Mouse (Mus musculus) hindbrain, embryonic 11.5 days (tissue): Measurements from ENCODE around the gene Ptprg. TPM values are rescaled to one million over a fixed set of nuclear protein-coding genes. Genes with fewer than 3 reads are reported as not detected.
A peak's percentile ranks its signal among the peaks of the same experiment; 100 is the strongest.

ENCODE experiments used
- ATAC-seq: fragments of 200-750 bp; cut with Nextera tagmentation; 2 replicates; pipeline ENCODE4 v1.8.0; 2017; ENCODE audit warnings: mild to moderate bottlenecking, moderate TSS enrichment, moderate library complexity; ENCODE audit not compliant: low FRiP score
- DNase-seq: peaks from one replicate; pipeline ENCODE4 v3.0.0-alpha.2; 2015; ENCODE audit warnings: low spot score
- H3K27ac ChIP-seq: fragments of 300-500 bp; sonication (generic); 2 replicates; pipeline ENCODE4 v1.5.1; 2014; ENCODE audit warnings: mild to moderate bottlenecking, low read depth, low read length
- H3K27me3 ChIP-seq: fragments of 300-500 bp; sonication (generic); 2 replicates; pipeline ENCODE4 v1.6.1; 2014; ENCODE audit warnings: mild to moderate bottlenecking, low read length, moderate library complexity, mixed read lengths; ENCODE audit not compliant: control insufficient read depth, insufficient read depth
- H3K36me3 ChIP-seq: fragments of 300-500 bp; sonication (generic); 2 replicates; pipeline ENCODE4 v1.6.1; 2014; ENCODE audit warnings: mild to moderate bottlenecking, low read length, moderate library complexity, mixed read lengths; ENCODE audit not compliant: control insufficient read depth, insufficient read depth
- H3K4me1 ChIP-seq: fragments of 300-500 bp; sonication (generic); replicated peaks from 2 replicates; pipeline ENCODE4 v1.6.1; 2014; ENCODE audit warnings: low read length, mixed read lengths; ENCODE audit not compliant: control insufficient read depth, insufficient read depth
- H3K4me2 ChIP-seq: fragments of 300-500 bp; sonication (generic); replicated peaks from 2 replicates; pipeline ENCODE4 v1.6.1; 2014; ENCODE audit warnings: mild to moderate bottlenecking, low read depth, low read length
- H3K4me3 ChIP-seq: fragments of 300-500 bp; sonication (generic); 2 replicates; pipeline ENCODE4 v1.5.1; 2014; ENCODE audit warnings: low read depth, low read length
- H3K9ac ChIP-seq: fragments of 300-500 bp; sonication (generic); 2 replicates; pipeline ENCODE4 v1.6.1; 2014; ENCODE audit warnings: low read depth, low read length
- H3K9me3 ChIP-seq: fragments of 300-500 bp; sonication (generic); 2 replicates; pipeline ENCODE4 v1.6.1; 2016; ENCODE audit warnings: low read length; ENCODE audit not compliant: control insufficient read depth
- WGBS: fragments of 180-500 bp; shearing (Covaris S2); extraction: QIAGEN DNeasy Blood & Tissue Kit; methylation state at CpG from one replicate; pipeline ENCODE4 v1.1.7; 2014; 5-methylcytosine and 5-hydroxymethylcytosine counted together
- polyA plus RNA-seq: library from polyadenylated mRNA; unstranded; fragments of >200 nt; fragmentation: Nextera tagmentation; extraction: Ambion mirVana; gene quantifications from 2 replicates; pipeline ENCODE4 v1.2.1, GENCODE M21; 2014

Gene Ptprg
- polyA plus RNA-seq, 1 experiment from 2014 or later: 45.0 TPM

- no peaks in the 10 kb centered on the region for H3K27me3 ChIP-seq
- no peak for DNase-seq
- no peak overlapping the region for H3K4me3 ChIP-seq
- H3K4me2 ChIP-seq: no peak overlapping the region
- no peaks in the 10 kb centered on the region for H3K9me3 ChIP-seq
- H3K36me3 ChIP-seq: no peaks in the 10 kb centered on the region
- H3K27ac ChIP-seq: no peak overlapping the region
- WGBS: 82% methylated on average over 8 of the region's 8 CpGs
- ATAC-seq: no peak
- H3K4me1 ChIP-seq: no peaks in the 10 kb centered on the region
- no peak overlapping the region for H3K9ac ChIP-seq
Measured at GRCm38 (mm10) chr14:12167651-12168050, 614.3 kb downstream of the Ptprg start.

- 0 out of 2 replicates have a peak, but pooled peaks have one; percentile 33 for ATAC-seq
- no peak overlapping the region for H3K4me3 ChIP-seq
- no peaks in the 10 kb centered on the region for H3K27me3 ChIP-seq
- H3K4me2 ChIP-seq: no peak overlapping the region
- no peaks in the 10 kb centered on the region for H3K36me3 ChIP-seq
- no peaks in the 10 kb centered on the region for H3K4me1 ChIP-seq
- 18% methylated on average over 5 of the region's 5 CpGs for WGBS
- peak; percentile 42 for DNase-seq
- no peak overlapping the region for H3K27ac ChIP-seq
- H3K9me3 ChIP-seq: no peaks in the 10 kb centered on the region
- no peak overlapping the region for H3K9ac ChIP-seq
Measured at GRCm38 (mm10) chr14:12177436-12177835, 624.1 kb downstream of the Ptprg start.

- Histone ChIP-seq H3K36me3 (no peaks in the 10 kb centered on the region), H3K27me3 (no peaks in the 10 kb centered on the region), H3K9ac (no peak overlapping the region), H3K27ac (no peak overlapping the region), H3K4me2 (no peak overlapping the region), H3K4me3 (no peak overlapping the region), H3K4me1 (no peaks in the 10 kb centered on the region), H3K9me3 (no peaks in the 10 kb centered on the region)
- DNase-seq: no peak
- ATAC-seq: no peak
- 93% methylated on average over 1 of the region's 1 CpGs for WGBS
Measured at GRCm38 (mm10) chr14:12178645-12179044, 625.3 kb downstream of the Ptprg start.

GRCm38 (mm10) chr14:12180116-12180515, 626.8 kb downstream of the Ptprg start:
- Histone ChIP-seq H3K27me3 (no peaks in the 10 kb centered on the region), H3K9me3 (no peaks in the 10 kb centered on the region), H3K4me2 (no peak overlapping the region), H3K4me3 (no peak overlapping the region), H3K9ac (no peak overlapping the region), H3K4me1 (no peaks in the 10 kb centered on the region; the same call in 1 of the 2 replicates), H3K36me3 (no peaks in the 10 kb centered on the region), H3K27ac (no peak overlapping the region)
- ATAC-seq (no peak), DNase-seq (no peak)
- 80% methylated on average over 3 of the region's 3 CpGs for WGBS

- Histone ChIP-seq H3K4me2 (no peak overlapping the region), H3K4me1 (peaks cover 3% of the 10 kb centered on the region), H3K27ac (peak overlapping the region; percentile 82), H3K27me3 (no peaks in the 10 kb centered on the region), H3K9ac (0 out of 2 replicates have a peak overlapping the region, but pooled peaks have one; percentile 3), H3K4me3 (no peak overlapping the region), H3K9me3 (no peaks in the 10 kb centered on the region), H3K36me3 (no peaks in the 10 kb centered on the region)
- WGBS: 62% methylated on average over 4 of the region's 4 CpGs
- peak; percentile 27 for DNase-seq
- peak; percentile 28; the same call in 1 of the 2 replicates for ATAC-seq
Measured at GRCm38 (mm10) chr14:12185040-12185439, 631.7 kb downstream of the Ptprg start.

GRCm38 (mm10) chr14:12188352-12188751, 635.0 kb downstream of the Ptprg start:
- 55% methylated on average over 4 of the region's 4 CpGs for WGBS
- no peak for ATAC-seq
- DNase-seq: no peak
- H3K9ac ChIP-seq: no peak overlapping the region
- no peaks in the 10 kb centered on the region for H3K9me3 ChIP-seq
- H3K27me3 ChIP-seq: no peaks in the 10 kb centered on the region
- H3K4me2 ChIP-seq: no peak overlapping the region
- H3K36me3 ChIP-seq: no peaks in the 10 kb centered on the region
- no peak overlapping the region for H3K4me3 ChIP-seq
- H3K4me1 ChIP-seq: peaks cover 3% of the 10 kb centered on the region
- no peak overlapping the region for H3K27ac ChIP-seq

- Histone ChIP-seq H3K4me1 (peaks cover 3% of the 10 kb centered on the region), H3K9me3 (no peaks in the 10 kb centered on the region), H3K27me3 (no peaks in the 10 kb centered on the region), H3K4me2 (0 out of 2 replicates have a peak overlapping the region, but pooled peaks have one; percentile 1), H3K9ac (no peak overlapping the region), H3K27ac (peak overlapping the region; percentile 78), H3K4me3 (no peak overlapping the region), H3K36me3 (no peaks in the 10 kb centered on the region)
- WGBS: 58% methylated on average over 3 of the region's 3 CpGs
- peak; percentile 53 for ATAC-seq
- DNase-seq: peak; percentile 28
Measured at GRCm38 (mm10) chr14:12189266-12189665, 635.9 kb downstream of the Ptprg start.

GRCm38 (mm10) chr14:12189717-12190600, 636.6 kb downstream of the Ptprg start:
- DNase-seq (peak; percentile 80), ATAC-seq (peak; percentile 94)
- H3K4me2 ChIP-seq: peak overlapping the region; percentile 31; the same call in 1 of the 2 replicates
- H3K27ac ChIP-seq: peak overlapping the region; percentile 78
- no peaks in the 10 kb centered on the region for H3K27me3 ChIP-seq
- no peaks in the 10 kb centered on the region for H3K9me3 ChIP-seq
- peak overlapping the region; percentile 28; the same call in 1 of the 2 replicates for H3K9ac ChIP-seq
- 26% methylated on average over 12 of the region's 12 CpGs for WGBS
- no peaks in the 10 kb centered on the region for H3K36me3 ChIP-seq
- H3K4me1 ChIP-seq: peaks cover 3% of the 10 kb centered on the region
- peak overlapping the region; percentile 18 for H3K4me3 ChIP-seq
